Mouse (Mus musculus) forelimb bud, embryonic 11.5 days (tissue): ENCODE measurements around the gene Hoxb7.

Experiments
- DNase-seq: peaks from one replicate; pipeline ENCODE4 v3.0.0-alpha.2; 2012; ENCODE audit warnings: low read depth, low spot score

The Hoxb7 gene

GRCm38 (mm10) chr11:96284774-96285734 lies 1.4 kb upstream of the Hoxb7 start:
- no peak for DNase-seq

GRCm38 (mm10) chr11:96286739-96287385 lies 439 bp downstream of the Hoxb7 start:
- no peak for DNase-seq

GRCm38 (mm10) chr11:96287411-96287810 lies 988 bp downstream of the Hoxb7 start:
- DNase-seq, result no peak

DNA sequence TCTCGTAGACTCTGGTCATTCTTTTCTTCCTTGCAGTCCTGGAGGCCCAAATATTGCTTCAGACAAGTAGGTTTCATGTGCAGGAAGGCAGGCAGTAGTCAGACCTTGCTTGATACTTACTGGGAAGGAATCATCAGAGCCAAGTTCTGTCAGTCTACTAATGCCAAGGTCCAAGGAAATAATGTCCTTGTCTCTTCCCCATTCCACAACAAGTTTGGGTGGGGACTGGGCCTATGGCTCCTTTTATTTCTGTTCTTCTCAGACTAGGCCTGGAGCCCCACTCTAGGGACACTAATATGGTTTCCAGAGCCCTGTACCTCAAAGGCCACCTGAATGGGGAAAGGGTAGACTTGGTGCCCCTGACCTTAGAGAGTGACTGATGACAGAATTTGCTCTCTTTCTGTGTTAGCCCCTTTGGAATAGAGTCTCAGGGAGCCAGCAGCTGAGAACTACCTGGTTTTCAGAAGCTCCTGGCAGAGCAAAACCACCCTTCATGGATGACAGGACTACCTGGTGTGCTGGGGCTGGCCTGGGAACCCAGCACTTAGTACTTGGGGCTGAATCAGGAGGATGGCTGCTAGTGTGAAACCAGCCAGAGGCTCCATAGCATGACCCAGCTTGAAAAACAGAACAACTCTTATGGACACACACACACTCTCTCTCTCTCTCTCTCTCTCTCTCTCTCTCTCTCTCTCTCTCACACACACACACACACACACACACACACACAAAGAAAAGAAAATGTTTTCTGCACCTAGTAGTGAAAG lies 2.2 kb downstream of the Hoxb7 start:
- no peak for DNase-seq

- DNase-seq, result no peak
Observed at GRCm38 (mm10) chr11:96289293-96289692, 2.9 kb downstream of the Hoxb7 start.

- no peak for DNase-seq
Observed at GRCm38 (mm10) chr11:96289837-96290236, 3.4 kb downstream of the Hoxb7 start.

DNA sequence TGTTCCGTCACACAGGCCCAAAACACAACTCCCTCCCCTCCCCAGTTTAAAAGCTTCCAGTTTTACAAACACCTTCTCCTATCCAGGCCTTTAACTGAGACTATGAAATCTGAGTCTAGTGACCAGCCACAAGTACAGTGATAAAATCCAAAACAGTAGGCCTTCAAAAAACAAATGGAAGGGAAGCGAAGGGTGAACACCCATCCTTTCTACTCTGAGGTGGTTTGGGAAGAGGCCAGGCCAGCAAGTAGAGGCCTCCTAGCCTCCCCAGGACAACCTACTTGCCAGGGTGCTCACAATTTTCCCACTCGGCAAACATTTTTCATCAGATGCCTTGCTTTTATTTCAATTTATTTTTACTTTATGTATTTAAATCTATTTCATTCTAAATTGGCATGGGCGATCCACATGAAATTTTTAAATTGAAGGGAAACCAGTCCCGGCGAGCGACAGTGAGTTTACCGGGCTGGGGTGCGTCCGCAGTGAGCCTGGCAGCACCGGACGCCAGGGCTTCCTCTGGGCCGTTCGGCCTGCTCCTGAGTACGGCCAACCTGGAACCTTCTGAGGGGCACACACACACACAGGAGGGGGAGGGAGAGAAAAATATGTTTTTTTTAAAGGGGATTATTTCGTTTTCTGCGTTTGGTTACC lies 4.4 kb downstream of the Hoxb7 start:
- DNase-seq, result no peak

- no peak for DNase-seq
Observed at GRCm38 (mm10) chr11:96291681-96292564, 5.5 kb downstream of the Hoxb7 start, which contains the start of gene Hoxb6. TSS of gene Hoxb6 (plus strand) at chr11:96292476.

DNA sequence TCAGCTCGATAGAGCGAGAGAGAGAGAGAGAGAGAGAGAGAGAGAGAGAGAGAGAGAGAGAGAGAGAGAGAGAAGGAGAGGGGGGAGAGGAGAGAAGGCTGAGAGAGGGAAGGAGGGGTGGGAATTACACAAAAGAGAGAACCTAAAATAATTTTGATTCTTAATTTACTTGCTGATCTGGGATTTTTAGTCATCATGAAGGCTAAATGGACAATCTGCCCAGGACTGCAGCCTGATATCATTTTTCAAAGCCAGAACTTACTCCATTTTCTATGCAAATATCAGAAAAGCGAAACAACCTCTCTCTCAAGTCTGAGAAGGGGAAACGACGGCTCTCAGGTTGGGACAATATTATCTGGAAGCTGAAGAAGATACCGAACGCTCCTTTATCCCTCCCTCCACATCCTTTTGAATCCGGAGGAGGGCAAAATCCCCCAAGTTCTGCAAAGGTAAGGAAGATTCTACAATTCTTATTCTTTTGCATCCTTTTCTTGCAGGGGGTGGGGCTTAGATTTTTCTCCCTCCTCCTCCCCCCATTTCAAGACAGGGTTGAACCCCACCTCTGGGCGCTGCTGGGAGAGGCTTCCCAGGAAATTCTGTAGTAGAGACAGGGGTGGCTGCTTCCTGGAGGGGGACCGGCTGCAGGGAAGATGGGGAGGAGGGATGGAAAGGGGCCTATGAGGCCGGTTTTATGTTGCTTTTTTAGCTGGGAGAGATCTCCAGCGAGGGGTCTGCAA lies 6.3 kb downstream of the Hoxb7 start:
- no peak for DNase-seq

- no peak for DNase-seq
Observed at GRCm38 (mm10) chr11:96293302-96293921, 7.0 kb downstream of the Hoxb7 start.

- DNase-seq, result peak; percentile 87
Observed at GRCm38 (mm10) chr11:96294245-96295091, 8.0 kb downstream of the Hoxb7 start.

DNA sequence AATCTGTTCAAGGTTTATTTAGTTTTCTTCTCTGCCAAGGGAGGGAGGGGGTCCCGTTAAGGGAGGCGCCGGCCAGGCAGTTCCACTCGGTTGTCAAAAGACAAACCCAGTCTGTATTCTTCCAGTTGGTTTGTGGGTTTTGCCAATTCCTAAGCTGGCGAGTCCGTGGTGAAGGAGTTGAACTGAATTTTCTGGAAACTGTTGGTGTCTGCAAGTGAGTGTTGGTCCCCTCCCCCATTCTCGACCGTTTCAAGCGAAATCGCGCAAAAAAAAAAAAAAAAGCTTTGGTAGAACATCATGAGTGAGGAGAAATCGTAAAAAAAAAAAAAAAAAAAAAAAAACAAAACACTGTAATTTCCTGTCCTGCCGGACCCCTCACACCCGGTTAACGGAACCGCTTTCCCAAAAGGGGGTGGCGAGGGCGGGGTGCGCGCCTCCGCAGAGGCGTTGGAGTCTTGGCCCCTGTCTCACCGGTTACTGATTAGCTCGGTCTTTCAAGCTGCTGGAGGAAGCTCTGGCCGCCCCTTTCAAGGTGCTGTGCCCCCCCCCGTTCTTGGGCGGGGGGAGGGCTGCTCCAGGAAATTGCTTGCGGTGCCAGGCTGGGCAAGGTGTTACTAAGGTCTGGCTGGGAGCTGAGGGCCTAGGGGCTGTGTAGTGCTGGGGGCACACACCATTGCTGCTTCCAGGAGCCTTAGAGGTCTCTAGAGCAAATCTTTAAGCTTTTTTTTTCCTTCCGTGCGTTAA lies 8.8 kb downstream of the Hoxb7 start:
- DNase-seq, result no peak

DNA sequence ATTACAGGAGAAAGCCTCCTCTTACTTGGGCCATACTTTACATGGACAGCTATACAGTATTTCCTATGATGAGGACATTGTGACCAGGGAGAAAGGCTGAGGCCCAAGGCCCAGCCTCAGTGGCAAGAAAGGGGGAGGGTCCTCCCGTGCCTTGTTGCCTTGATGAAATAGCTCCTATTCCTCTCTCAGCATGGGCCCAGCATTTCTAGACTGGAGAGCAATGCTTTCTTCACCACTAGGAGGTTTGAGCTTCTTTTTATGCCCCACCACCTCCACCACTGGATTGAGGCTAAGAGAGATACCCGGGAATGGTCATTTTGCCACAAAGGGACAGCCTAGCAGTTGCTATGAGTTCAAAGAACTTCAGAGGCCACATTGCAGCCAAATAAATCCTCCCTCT lies 10.6 kb downstream of the Hoxb7 start:
- no peak for DNase-seq

GRCm38 (mm10) chr11:96297428-96297827 lies 11.0 kb downstream of the Hoxb7 start:
- no peak for DNase-seq

GRCm38 (mm10) chr11:96297968-96298635 lies 11.7 kb downstream of the Hoxb7 start:
- no peak for DNase-seq

DNA sequence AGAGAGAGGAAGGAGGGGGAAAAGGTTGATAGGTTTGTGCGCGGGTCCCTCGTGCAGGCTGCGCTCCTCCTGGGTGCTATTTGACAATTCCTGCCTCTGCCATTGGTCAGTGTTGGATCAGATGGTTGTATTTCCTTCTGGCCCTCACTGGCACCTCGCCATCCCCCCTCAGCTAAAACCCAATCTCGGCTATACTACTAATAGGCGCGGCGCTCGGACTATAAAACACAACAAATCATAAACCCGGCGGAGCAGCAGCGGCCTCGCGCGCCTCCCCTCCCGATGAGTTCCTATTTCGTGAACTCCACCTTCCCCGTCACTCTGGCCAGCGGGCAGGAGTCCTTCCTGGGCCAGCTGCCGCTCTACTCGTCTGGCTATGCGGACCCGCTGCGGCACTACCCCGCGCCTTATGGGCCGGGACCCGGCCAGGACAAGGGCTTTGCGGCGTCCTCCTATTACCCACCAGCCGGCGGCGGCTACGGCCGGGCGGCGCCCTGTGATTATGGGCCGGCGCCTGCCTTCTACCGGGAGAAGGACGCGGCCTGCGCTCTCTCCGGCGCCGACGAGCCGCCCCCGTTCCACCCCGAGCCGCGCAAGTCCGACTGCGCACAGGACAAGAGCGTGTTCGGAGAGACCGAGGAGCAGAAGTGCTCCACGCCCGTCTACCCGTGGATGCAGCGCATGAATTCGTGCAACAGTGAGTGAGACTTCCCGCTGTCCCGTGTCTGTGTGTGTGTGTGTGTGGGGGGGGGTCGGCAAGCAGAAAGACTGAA lies 12.7 kb downstream of the Hoxb7 start:
- DNase-seq, result no peak
